Mouse (Mus musculus) CH12.LX (cell line): ENCODE measurements at regions not wholly inside any gene's neighbourhood (a gene's known extent, or its start where the extent isn't known, plus 50 kb on each side); places are given as distances from the start of the nearest gene placed in this dataset.

ENCODE experiments used
- DNase-seq: peaks from one replicate; pipeline ENCODE4 v3.0.0-alpha.2; 2013; ENCODE audit errors: extremely low read depth
- H3K27ac ChIP-seq: 2 replicates; pipeline ENCODE4 v1.5.1; 2012; ENCODE audit warnings: low read depth, mild to moderate bottlenecking, control low read depth, moderate library complexity; ENCODE audit not compliant: insufficient read depth
- H3K27me3 ChIP-seq: replicated peaks from 2 replicates; pipeline ENCODE3; 2012; ENCODE audit warnings: inconsistent platforms
- H3K36me3 ChIP-seq, 2 experiments: replicated peaks in 1 of 2; 2 replicates each; pipeline versions ENCODE3 to v1.6.1; 2012; ENCODE audit warnings: inconsistent platforms in 1 of 2, low read length in 1 of 2, mild to moderate bottlenecking in 1 of 2, mixed read lengths in 1 of 2, moderate library complexity in 1 of 2; ENCODE audit not compliant: control insufficient read depth in 1 of 2, insufficient read depth in 1 of 2
- H3K4me1 ChIP-seq, 2 experiments: 2 replicates each; pipeline ENCODE4 v1.6.1; 2012; ENCODE audit warnings: inconsistent platforms in 1 of 2, moderate library complexity in 1 of 2; ENCODE audit not compliant: insufficient read depth in 2 of 2, control insufficient read depth in 1 of 2
- H3K4me2 ChIP-seq: 2 replicates; pipeline ENCODE4 v1.6.1; 2012; ENCODE audit warnings: low read depth, mild to moderate bottlenecking, control low read depth; ENCODE audit not compliant: poor library complexity, insufficient read depth, severe bottlenecking
- H3K4me3 ChIP-seq, 3 experiments: fragments of 150-350 bp in 1 of 3; sonication (generic) in 1 of 3; replicated peaks in 1 of 3; 2 replicates each; pipeline versions ENCODE3 to v1.5.1; 2011 to 2012; ENCODE audit warnings: low read depth in 2 of 3, low read length in 2 of 3, mild to moderate bottlenecking in 2 of 3, moderate library complexity in 2 of 3, control low read depth in 1 of 3, improper control_type of control experiment in 1 of 3, inconsistent platforms in 1 of 3, mixed read lengths in 1 of 3; ENCODE audit not compliant: poor library complexity in 1 of 3
- H3K79me2 ChIP-seq: replicated peaks from 2 replicates; pipeline ENCODE4 v1.6.1; 2012; ENCODE audit warnings: mild to moderate bottlenecking, moderate library complexity; ENCODE audit not compliant: control insufficient read depth, poor library complexity, insufficient read depth, severe bottlenecking; ENCODE audit errors: extremely low read depth
- H3K9ac ChIP-seq: 2 replicates; pipeline ENCODE4 v1.6.1; 2012; ENCODE audit warnings: low read depth, mild to moderate bottlenecking, control low read depth, moderate library complexity; ENCODE audit not compliant: insufficient read depth
- H3K9me3 ChIP-seq: replicated peaks from 2 replicates; pipeline ENCODE3; 2012; ENCODE audit warnings: low read length, inconsistent platforms, mixed read lengths
- CHD1 ChIP-seq: IDR thresholded peaks from 2 replicates; pipeline ENCODE4 v1.6.1; 2012; ENCODE audit warnings: low read depth, low read length, improper control_type of control experiment, inconsistent platforms
- CHD2 ChIP-seq: IDR thresholded peaks from 2 replicates; pipeline ENCODE4 v1.6.1; 2011; ENCODE audit warnings: low read length, improper control_type of control experiment
- CTCF ChIP-seq, 2 experiments: IDR thresholded peaks in 1 of 2; conservative IDR thresholded peaks in 1 of 2; 2 replicates each; pipeline ENCODE4 v1.5.1; 2011 to 2012; ENCODE audit warnings: low read depth in 2 of 2, low read length in 2 of 2, improper control_type of control experiment in 1 of 2, inconsistent platforms in 1 of 2, mild to moderate bottlenecking in 1 of 2, moderate library complexity in 1 of 2
- ELF1 ChIP-seq: IDR thresholded peaks from 2 replicates; pipeline ENCODE4 v1.6.1; 2014; ENCODE audit warnings: low read depth, mild to moderate bottlenecking, inconsistent platforms, low read length, improper control_type of control experiment
- EP300 ChIP-seq: IDR thresholded peaks from 2 replicates; pipeline ENCODE4 v1.6.1; 2011; ENCODE audit warnings: low read length, improper control_type of control experiment
- ETS1 ChIP-seq: conservative IDR thresholded peaks from 2 replicates; pipeline ENCODE4 v1.6.1; 2012; ENCODE audit warnings: low read depth, mild to moderate bottlenecking, inconsistent platforms, low read length, improper control_type of control experiment, moderate library complexity
- JUN ChIP-seq: IDR thresholded peaks from 2 replicates; pipeline ENCODE4 v1.6.1; 2011; ENCODE audit warnings: low read depth, mild to moderate bottlenecking, low read length, improper control_type of control experiment, moderate library complexity; ENCODE audit not compliant: insufficient read depth
- JUND ChIP-seq: conservative IDR thresholded peaks from 2 replicates; pipeline ENCODE4 v1.6.1; 2011; ENCODE audit warnings: low read depth, low read length, improper control_type of control experiment
- MYC ChIP-seq: IDR thresholded peaks from 2 replicates; pipeline ENCODE4 v1.6.1; 2011; ENCODE audit warnings: low read depth, mild to moderate bottlenecking, improper control_type of control experiment, low read length
- NRF1 ChIP-seq: IDR thresholded peaks from 2 replicates; pipeline ENCODE4 v1.6.1; 2014; ENCODE audit warnings: low read depth, mild to moderate bottlenecking, inconsistent platforms, low read length, improper control_type of control experiment, moderate library complexity
- PAX5 ChIP-seq: IDR thresholded peaks from 2 replicates; pipeline ENCODE4 v1.6.1; 2012; ENCODE audit warnings: low read length, inconsistent platforms, mixed read lengths
- POLR2A ChIP-seq: IDR thresholded peaks from 2 replicates; pipeline ENCODE4 v1.6.1; 2011; ENCODE audit warnings: low read depth, mild to moderate bottlenecking, improper control_type of control experiment, low read length
- POLR2AphosphoS2 ChIP-seq: IDR thresholded peaks from 2 replicates; pipeline ENCODE4 v1.6.1; 2011; ENCODE audit warnings: low read depth, low read length, improper control_type of control experiment
- TCF12 ChIP-seq: IDR thresholded peaks from 2 replicates; pipeline ENCODE4 v1.6.1; 2014; ENCODE audit warnings: low read depth, mild to moderate bottlenecking, inconsistent platforms, low read length, improper control_type of control experiment
- USF2 ChIP-seq: conservative IDR thresholded peaks from 2 replicates; pipeline ENCODE4 v1.6.1; 2011; ENCODE audit warnings: low read depth, low read length, improper control_type of control experiment
- ZC3H11A ChIP-seq: IDR thresholded peaks from 2 replicates; pipeline ENCODE4 v1.6.1; 2012; ENCODE audit warnings: low read depth, mild to moderate bottlenecking, inconsistent platforms, low read length, improper control_type of control experiment
- ZKSCAN1 ChIP-seq: IDR thresholded peaks from 2 replicates; pipeline ENCODE4 v1.6.1; 2012; ENCODE audit warnings: low read depth, inconsistent platforms, low read length, improper control_type of control experiment, borderline replicate concordance
- ZMIZ1 ChIP-seq: IDR thresholded peaks from 2 replicates; pipeline ENCODE4 v1.6.1; 2012; ENCODE audit warnings: low read depth, mild to moderate bottlenecking, inconsistent platforms, low read length, improper control_type of control experiment
- ZNF384 ChIP-seq: IDR thresholded peaks from 2 replicates; pipeline ENCODE4 v1.6.1; 2012; ENCODE audit warnings: low read depth, low read length, improper control_type of control experiment, inconsistent platforms
- dilution Hi-C: fragments of 300-500 bp; cut with MboI; formaldehyde crosslinking; loops from 2 replicates; pipeline ENCODE4 v1.14.3; 2020; ENCODE audit warnings: low sequenced_read_pairs; ENCODE audit not compliant: extremely low pct_unique_long_range_greater_than_20kb, extremely low pct_ligation_motif_present
- in situ Hi-C: fragments of 300-500 bp; cut with MboI; formaldehyde crosslinking; loops from 3 replicates; pipeline ENCODE4 v1.14.3; 2019; ENCODE audit warnings: low sequenced_read_pairs, low pct_ligation_motif_present, low pct_unique_long_range_greater_than_20kb, mixed read lengths

DNA sequence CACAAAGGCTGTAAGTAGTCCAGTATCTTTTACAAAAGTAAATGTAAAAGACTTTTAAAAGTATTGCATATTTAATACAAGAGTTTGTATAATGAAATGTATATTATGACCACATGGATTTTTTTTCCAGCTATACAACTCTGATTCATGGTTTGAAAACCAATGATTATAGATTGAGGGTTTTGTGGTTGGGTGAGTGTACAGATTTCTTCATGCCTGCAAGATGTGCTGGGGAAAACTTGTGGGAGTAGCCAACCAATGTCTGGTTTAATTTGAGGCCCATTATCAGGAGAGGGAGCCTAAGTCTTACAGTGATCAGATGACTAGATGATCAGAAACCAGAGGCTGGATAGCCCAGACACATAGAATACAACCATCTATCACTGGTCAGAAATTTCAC lies 402.8 kb upstream of the Cobl start:
- Histone ChIP-seq H3K4me3 (no peak overlapping the region), H3K27ac (no peak overlapping the region), H3K9ac (no peak overlapping the region), H3K9me3 (peaks cover 45% of the 10 kb centered on the region), H3K27me3 (no peaks in the 10 kb centered on the region), H3K36me3 (no peaks in the 10 kb centered on the region), H3K79me2 (no peaks in the 10 kb centered on the region), H3K4me2 (no peak overlapping the region), H3K4me1 (no peaks in the 10 kb centered on the region)
- dilution Hi-C loops (no loop called here), in situ Hi-C loops (no loop called here)
- no peak for TF ChIP-seq PAX5
- TF ChIP-seq TCF12, result no peak
- no peak for TF ChIP-seq CHD2
- no peak for TF ChIP-seq POLR2A
- no peak for TF ChIP-seq POLR2AphosphoS2
- TF ChIP-seq ETS1, result no peak
- TF ChIP-seq ZMIZ1, result no peak
- TF ChIP-seq ZC3H11A, result no peak
- no peak for TF ChIP-seq EP300
- no peak for TF ChIP-seq CTCF (conservative IDR thresholded peaks at IDR 0.05 in 1 of 2, IDR thresholded peaks at IDR 0.05 in 1 of 2; ENCODE audit: low read depth in 2 of 2, low read length in 2 of 2)
- TF ChIP-seq CHD1, result no peak
- no peak for TF ChIP-seq ELF1
- no peak for TF ChIP-seq USF2
- TF ChIP-seq ZNF384, result no peak
- TF ChIP-seq MYC, result no peak
- TF ChIP-seq NRF1, result no peak
- no peak for TF ChIP-seq JUN
- no peak for TF ChIP-seq JUND
- no peak for DNase-seq

DNA sequence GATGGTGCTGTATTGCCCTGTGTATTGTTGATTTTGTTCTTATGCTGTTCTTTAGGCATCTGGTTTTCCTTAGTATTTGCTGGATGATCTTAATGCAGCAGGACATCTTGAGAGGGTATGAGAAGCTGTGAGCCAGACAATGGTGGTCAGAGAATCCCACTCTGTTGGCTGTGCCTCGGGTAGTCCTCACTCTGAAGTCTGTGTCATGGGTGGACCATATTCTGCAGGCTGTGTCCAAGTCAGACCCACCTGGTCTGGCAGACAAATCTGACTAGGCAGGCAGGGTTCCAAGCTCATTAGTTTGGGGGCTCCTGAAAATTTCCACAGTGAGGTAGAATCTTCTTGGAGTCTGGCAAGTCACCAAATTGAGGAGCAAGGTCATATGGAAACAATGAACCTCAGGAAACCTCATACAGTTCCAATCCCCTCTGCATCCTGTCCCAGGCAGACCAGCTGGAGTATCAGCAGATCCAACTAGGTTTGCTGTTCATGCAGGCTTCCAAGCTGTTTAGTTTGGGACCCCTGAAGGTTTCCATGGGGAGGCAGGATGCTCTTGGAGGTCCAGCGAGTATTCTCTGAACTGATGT lies 400.4 kb upstream of the Cobl start:
- Histone ChIP-seq H3K9me3 (peaks cover 34% of the 10 kb centered on the region), H3K4me1 (no peaks in the 10 kb centered on the region), H3K4me2 (no peak overlapping the region), H3K27ac (no peak overlapping the region), H3K4me3 (no peak overlapping the region), H3K27me3 (no peaks in the 10 kb centered on the region), H3K79me2 (no peaks in the 10 kb centered on the region; the same call in 1 of the 2 replicates), H3K36me3 (no peaks in the 10 kb centered on the region), H3K9ac (no peak overlapping the region)
- DNase-seq, result no peak
- TF ChIP-seq CTCF (conservative IDR thresholded peaks at IDR 0.05 in 1 of 2, IDR thresholded peaks at IDR 0.05 in 1 of 2; ENCODE audit: low read depth in 2 of 2, low read length in 2 of 2) (no peak), ZKSCAN1 (no peak)
- dilution Hi-C loops, result no loop called here
- in situ Hi-C loops, result no loop called here
